Mouse (Mus musculus) heart, embryonic 13.5 days (tissue): ENCODE measurements around the gene Adamts10. TPM values are rescaled to one million over a fixed set of nuclear protein-coding genes. Genes with fewer than 3 reads are reported as not detected.

Experiments used
- polyA plus RNA-seq: library from polyadenylated mRNA; unstranded; fragments of >200 nt; fragmentation: Nextera tagmentation; extraction: Ambion mirVana; gene quantifications from 2 replicates; pipeline ENCODE4 v1.2.1, GENCODE M21; 2015

The Adamts10 gene
- polyA plus RNA-seq, 1 experiment from 2014 or later = 39.3 TPM

Other genes with a start within 250 kb of the Adamts10 start
- 8.1 and 8.6 TPM in 2 replicates for gene Zfp955b, start 234.7 kb upstream of the Adamts10 start, polyA plus RNA-seq
- 4.6 and 5.9 TPM in 2 replicates for gene Zfp81, start 165.3 kb upstream of the Adamts10 start, polyA plus RNA-seq
- 7.1 and 7.5 TPM in 2 replicates for gene Zfp101, start 129.6 kb upstream of the Adamts10 start, polyA plus RNA-seq
- gene Actl9, start 91.3 kb upstream of the Adamts10 start, polyA plus RNA-seq = not detected in 2 replicates
- gene Myo1f, start 31.5 kb downstream of the Adamts10 start, polyA plus RNA-seq = 2.1 and 3.0 TPM in 2 replicates
- gene Zfp414, start 104.9 kb downstream of the Adamts10 start, polyA plus RNA-seq = 30.7 and 32.1 TPM in 2 replicates
- 0.56 and 0.64 TPM in 2 replicates for gene Pram1, start 113.9 kb downstream of the Adamts10 start, polyA plus RNA-seq
- gene Hnrnpm, start 162.7 kb downstream of the Adamts10 start, polyA plus RNA-seq = 190 and 194 TPM in 2 replicates
- gene March2, start 194.5 kb downstream of the Adamts10 start, polyA plus RNA-seq = 77.3 and 83.7 TPM in 2 replicates
- gene Rab11b, start 236.3 kb downstream of the Adamts10 start, polyA plus RNA-seq = 318 and 325 TPM in 2 replicates